Mouse (Mus musculus) spleen, postnatal 10 days (tissue): Measurements from ENCODE around the gene Myo15b.

ENCODE experiments used
- DNase-seq, 2 experiments: peaks; one replicate each; pipeline ENCODE4 v3.0.0; 2021 to 2022; ENCODE audit warnings: low spot score in 2 of 2

Myo15b gene

DNA sequence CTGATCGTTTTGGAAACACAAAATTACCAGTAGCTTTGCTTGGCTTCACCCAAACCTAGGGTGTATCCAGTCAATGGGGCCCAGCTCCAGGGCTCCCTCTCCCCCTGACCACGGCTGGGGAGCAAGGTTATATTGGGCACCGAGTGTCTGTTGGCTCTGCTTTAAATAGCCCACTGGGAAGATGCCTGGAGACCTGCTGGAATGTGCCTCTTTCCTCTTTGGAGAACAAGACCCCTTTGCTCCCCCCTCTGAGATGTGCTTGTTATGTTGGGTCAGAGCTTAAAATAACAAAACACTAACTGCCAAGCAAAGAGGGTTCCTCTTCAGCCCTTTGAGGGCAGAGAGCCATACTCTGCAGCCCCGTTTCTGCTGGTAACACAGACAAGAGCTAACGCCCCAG, 44.0 kb downstream of the Myo15b start:
- peak in 1 of 2 experiments; percentile 48 for DNase-seq

DNA sequence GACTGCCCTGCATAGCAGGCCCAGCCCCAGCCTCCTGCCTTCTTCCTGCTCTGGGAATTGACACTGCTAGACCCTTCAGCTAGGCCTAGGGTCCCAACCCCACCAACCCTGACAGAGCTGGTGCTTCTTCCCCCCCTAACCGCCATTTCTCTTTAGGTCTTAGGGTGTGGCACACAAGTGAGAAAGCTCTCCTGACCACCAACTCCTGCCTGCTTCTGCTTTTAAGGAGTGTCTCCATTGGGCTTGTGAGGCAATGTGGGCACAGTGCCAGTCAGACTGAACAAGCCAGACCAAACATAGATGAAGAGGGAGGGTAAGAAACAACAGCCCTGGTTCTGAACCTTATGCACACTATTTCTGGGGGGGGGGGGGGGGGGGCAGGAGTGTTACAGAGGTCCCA, 44.6 kb downstream of the Myo15b start:
- peak in 1 of 2 experiments; percentile 85 for DNase-seq

DNA sequence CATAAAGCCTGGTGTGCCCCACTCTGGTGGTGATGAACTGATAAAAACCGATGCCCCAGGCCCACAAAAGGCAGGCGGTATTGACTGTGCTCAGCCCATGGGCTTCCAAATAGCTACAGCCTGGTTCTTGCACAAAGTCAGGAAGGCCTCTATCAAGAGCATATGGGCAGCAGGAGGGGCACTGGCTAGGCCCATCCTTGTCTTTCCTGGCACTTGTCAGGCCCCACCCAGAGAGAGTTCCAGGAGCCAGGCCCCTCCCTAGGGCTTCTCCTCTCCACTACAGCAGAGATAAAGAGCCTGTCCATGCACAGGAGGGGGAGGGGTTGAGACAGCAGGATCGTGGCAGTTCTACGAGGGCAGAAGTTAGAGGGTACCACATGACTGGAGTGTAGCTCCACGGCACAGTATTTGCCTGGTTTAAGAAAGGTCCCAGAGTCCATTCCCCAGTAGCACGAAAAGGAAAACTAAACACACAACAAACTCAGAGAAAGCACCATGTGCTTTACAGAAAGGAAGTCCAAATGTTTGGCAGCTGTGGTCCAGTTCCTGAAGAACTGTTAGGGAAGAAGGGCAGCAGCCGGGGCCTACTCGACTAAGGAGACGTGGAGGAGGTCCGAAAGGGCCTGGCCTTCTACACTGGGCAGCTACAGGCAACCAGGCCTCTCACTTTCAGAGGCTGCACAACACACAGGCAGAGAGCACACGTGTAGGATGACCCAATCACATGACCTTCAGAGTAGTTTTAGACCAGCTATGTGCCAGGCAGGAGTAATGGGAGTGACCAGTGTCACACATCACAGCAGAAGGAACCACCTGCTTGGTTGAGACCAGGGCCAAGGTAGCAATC, 45.4 kb downstream of the Myo15b start:
- peak; percentile 71 to 79 for DNase-seq

DNA sequence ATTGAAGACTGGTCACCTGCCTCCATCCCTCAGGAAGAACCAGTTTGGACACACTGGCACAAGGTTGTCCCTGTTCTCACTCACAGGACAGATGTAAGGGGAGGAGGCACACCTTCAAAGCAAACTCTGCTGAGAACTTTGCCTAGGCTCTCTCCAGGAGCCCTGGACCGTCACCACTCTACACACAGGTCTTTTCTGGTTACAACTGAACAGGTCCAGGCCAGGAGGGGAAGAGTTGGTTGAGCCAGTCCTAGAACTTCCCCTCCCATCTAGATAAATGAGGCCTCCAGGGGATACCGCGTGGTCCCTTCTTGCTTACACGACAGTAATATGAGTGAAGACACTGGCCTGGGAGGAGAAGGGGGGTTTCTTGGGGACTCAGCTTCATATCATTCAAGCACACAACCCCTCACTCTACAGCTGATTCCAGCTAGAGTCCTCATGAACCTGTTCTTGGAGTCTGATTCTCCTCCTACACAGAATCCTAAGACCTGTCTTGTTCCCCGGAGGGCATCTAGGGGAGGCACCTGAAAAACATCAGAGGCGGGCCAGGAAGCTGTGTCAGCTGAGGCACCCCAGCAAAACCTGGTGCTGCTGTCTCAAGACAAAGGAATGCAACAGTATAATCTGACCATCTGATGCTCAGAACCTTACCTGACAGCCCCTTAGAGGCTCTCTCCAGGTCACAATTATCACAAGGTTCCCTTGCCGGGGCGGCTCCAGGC, 46.2 kb downstream of the Myo15b start:
- peak in 1 of 2 experiments; percentile 58 for DNase-seq

DNA sequence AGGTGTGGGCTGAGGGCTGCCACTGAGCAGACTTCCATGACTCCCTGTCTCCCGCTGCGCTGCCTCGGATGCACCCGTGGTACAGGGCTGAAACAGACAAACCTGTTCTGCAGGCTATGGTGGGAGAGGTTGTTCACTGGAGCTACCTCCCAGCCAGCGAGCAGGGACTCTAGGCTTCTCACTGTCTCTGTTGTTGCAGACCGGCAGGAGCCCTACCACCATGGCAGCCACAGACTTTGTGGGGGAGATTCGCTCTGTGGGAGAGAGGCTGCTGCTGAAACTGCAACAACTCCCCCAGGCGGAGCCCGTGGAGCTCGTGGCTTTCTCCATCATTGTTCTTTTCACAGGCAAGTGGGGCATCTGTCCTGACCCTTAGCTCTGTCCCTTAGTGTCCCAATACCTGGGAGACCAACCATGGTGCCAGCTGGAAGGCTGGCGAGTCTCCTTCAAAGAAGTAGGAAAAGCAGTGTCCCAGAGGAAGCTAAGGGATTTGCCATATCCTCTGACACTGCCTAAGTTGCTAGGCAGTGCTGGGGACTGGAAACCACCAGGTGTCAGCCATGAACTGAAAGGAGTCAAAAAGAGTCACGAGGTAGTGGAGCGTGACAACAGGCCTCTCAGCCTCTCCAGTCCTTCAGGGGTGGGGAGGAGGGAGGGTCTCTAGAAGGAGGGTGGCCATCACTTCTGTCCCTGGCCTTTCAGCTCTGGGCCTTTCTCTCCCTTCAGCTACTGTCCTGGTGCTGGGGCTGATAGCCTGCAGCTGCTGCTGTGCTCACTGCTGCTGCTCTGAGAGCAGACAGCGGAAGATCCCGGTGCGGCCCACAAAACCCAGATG, 47.0 kb downstream of the Myo15b start:
- DNase-seq = no peak

DNA sequence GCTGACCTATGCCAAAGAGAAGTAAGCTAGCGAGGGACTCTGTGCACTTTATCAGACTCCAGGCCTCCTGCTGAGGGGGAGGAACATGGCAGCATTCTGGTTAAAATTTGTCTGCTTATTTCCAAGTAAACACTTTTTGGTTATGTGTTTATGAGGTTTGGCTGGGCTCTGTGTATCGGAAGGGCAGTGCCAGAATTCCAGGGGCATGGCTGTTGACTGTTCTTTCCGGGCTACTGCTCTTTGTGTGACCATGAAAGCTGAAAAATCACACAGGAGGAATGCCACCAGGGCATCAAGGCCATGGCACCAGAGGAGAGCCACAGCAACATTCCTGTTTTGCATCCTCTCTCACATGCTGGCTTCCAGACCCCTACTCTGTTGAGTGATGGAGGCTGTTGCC, 47.9 kb downstream of the Myo15b start:
- no peak for DNase-seq

DNA sequence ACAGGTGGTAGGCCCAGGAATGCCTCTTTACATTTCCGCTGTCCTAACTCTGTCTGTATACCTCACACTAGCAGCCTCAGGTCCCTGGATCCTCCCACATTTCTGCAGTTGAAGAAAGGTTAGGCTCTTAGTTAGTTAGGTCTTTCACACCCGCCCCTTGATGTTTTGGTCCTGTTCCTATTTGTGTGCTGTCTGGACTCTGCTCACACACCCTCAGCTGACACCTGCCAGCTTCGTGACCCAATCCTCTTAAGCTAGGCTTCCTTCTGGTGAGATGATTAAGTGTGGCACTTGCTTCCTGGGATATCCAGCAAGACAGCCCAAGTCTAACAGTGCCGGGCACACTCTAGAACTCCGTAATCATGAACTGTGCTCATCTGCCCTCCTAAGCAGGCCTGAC, 48.3 kb downstream of the Myo15b start:
- DNase-seq = no peak

DNA sequence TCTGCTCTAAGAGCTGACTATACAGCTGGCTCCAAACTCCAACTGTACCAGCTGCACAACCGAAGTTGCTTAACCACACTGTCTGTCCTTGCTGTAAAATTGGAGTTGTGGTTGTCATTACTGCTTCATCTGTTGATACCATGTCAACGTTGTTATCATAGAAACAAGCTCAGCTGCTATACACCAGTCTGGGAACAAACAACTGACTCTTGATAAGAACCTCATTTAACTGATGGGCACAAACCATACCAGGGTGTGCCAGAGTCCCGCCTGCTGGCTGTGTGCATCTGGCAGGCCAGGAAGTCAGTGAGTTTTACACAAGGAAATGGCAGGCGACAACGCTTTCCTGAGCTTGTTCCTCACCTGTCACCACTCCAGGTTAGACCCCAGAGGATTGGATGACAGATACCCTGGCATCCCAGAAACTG, 52.9 kb downstream of the Myo15b start:
- DNase-seq = peak in 1 of 2 experiments; percentile 63

DNA sequence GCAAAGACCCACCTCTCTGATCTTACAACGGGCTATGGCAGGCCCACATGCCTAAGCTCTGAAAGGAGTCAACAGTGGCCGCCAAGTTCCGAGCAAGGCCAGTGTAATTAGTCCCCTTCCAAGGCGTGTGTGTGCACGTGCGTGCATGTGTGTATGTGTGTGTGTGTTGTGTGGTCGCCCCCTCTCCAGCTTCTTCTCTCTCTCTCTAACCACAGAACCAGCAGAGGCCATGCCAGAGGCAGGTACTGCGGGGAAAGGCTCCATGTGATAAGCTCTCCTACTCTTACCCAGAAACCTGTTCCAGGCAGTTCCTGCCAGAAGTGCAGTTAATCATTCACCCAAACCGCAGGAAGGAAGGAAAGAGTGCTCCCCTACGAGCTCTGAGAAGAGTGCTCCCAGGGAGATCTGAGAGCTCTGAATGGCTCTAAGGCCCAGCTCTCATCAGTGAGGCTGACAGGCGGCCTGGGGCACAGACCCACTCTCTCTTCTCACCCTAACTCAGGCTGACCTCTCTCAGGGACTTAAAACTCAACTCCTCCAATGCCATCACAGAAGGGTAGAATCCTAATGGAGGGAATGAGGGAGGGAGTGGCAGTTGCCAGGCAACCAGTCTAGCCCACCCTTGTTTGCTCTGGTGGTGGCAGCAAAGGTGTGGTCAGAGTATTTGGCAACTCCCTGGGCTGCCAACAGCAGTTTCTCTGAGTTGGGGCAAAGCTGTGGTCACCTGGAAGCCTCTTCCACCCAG, 53.6 kb downstream of the Myo15b start, which contains the start of gene Smim6:
TSS of gene Smim6 (plus strand) at position 386 of the 745 bp plus-strand sequence.
- DNase-seq = peak; percentile 50 to 59

DNA sequence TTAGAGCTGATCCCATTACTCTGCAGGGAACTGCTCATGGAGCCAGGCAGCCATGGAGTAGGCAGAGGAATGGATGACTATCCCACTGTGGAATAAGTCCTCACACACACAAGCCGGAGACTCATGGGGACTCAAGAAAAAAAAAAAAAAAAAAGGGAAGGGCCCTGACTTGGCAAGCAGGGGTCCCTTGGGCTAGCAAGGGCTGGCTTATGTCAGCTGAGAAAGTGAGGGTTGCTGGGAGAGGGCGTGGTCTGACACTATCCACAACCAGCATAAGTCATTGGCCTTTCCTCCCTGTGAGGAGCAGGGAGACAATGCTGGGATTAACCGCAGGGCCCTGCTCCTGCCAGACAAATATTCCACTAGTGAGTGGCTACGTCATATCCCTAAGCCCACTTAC, 58.4 kb downstream of the Myo15b start:
- no peak for DNase-seq

DNA sequence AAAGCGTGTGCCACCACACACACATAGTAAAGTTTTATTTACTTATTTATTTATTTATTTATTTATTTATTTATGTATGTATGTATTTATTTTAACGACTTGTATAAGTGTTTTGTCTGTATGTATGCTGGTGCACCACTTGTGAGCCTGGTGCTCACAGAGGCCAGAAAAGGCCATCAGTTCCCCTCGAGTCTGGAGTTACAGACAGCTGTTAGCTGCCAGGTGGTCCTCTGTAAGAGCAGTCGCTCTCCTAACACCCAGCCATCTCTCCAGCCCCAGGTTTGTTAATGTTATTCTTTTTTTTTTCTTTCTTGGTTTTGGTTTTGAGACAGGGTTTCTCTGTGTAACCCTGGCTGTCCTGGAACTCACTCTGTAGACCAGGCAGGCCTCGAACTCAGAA, 60.4 kb downstream of the Myo15b start:
- DNase-seq = no peak

DNA sequence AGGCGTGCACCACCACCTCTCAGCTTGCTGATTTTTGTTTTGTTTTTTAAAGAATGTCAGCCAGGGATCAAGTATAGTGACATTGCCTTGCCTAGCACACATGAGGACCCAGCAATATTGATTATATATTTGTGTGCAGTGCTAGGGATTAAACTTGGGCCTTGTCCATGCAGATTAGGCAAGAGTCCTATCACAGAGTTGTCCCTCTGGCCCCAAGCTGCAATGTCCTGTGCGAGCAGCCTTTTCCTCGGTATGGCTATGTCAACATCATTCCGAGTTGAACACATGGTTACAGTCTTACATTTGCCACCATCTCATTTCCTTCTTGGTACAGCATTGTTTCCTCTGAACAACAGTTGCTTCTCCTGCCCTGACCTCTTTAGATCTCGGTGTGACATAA, 60.9 kb downstream of the Myo15b start:
- DNase-seq = no peak

DNA sequence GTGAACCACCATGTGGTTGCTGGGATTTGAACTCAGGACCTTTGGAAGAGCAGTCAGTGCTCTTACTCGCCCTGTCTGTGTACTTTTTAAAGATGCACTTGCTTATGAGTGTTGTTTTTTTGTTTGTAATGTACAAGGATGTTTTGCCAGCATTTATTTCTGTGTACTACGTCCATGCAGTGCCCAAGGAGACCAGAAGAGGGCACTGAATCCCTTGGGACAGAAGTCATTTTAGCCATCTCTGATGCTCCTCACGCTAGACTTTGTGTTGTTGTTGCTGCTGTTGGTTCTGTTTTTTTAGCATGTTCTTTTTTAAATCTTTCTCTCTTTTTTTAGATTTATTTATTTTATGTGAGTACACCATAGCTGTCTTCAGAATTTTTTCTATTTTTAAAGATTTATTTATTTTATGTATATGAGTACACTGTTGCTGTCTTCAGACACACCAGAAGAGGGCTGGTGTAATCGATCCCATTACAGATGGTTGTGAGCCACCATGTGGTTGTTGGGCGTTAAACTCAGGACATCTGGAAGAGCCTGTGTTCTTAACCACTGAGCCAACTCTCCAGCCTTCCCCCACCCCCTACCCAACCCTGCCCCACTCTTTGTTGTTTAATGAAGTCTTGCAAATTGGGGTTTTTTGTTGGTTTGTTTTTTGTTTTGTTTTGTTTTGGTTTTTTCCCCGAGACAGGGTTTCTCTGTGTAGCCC, 62.1 kb downstream of the Myo15b start:
- DNase-seq = peak; percentile 70 to 81

DNA sequence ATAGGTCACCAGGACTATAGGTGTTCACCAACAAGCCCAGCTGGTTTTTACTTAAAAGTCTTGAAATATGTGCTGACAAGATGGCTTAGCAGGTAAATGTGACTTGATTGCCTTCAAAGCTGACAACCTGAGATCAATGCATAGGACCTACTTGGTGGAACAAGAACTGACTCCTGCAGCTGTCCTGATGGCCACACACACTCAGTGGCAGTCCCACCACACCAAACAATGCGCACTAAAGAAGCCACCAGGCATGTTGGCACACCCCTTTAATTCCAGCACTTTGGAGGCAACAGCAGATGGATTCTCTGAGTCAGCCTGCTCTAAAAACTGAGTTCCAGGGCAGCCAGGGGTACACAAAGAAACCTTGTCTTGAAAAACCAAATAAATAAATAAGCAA, 63.8 kb downstream of the Myo15b start:
- DNase-seq = no peak

DNA sequence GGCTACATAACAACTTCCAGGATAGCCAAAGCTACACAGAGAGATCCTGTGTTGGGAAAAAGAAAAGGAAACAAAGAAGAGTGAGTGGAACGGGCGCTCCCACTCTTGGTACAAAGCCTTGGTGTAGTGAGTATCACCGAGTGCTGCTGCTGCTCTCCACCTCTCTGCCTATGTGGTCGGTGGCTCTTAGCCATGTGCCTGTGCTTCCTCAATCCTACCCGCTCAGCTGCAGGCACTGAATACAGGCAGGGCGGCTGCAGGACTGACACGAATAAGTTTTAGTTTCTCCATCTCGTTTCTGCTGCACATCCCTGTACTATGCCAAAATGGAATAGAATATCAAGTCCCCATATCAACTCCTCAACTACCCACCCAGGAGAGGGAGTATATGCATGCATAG, 70.8 kb downstream of the Myo15b start:
- DNase-seq = peak in 1 of 2 experiments; percentile 47

DNA sequence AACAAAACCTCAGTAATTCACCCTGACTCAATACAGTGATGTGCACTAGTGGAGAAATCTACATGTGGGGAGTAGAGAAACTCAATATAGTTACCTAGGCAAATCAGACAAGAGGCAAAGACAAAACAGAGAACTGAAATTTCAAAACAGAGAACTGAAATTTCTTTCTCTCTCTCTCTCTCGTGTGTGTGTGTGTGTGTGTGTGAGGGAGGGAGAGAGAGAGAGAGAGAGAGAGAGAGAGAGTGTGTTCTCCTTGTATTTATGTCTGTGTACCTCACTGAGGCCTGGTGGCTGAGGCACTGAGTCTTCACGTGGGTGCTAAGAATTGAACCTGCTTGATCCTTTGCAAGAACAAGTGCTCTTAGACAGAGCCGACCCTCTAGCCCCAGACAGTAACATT, 71.6 kb downstream of the Myo15b start:
- DNase-seq = no peak

DNA sequence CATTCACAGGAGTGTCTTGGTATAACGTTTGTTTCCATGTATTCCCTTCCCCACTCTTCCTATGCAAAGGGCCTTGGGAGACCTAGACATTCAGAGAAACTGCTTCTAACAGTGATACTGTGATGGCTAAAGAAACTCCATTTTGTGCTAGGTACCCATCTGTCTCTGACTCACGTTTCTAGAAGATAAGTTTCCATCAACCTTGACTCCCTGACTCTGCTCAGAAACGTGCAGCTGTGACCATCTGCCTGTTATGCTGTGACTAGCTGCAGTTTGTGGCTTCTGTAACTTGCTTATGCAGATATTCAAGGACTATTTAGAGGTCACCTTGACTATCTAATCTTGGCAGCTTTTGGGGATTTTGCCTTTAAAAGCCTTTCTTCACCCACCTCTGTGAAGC, 73.0 kb downstream of the Myo15b start:
- no peak for DNase-seq

DNA sequence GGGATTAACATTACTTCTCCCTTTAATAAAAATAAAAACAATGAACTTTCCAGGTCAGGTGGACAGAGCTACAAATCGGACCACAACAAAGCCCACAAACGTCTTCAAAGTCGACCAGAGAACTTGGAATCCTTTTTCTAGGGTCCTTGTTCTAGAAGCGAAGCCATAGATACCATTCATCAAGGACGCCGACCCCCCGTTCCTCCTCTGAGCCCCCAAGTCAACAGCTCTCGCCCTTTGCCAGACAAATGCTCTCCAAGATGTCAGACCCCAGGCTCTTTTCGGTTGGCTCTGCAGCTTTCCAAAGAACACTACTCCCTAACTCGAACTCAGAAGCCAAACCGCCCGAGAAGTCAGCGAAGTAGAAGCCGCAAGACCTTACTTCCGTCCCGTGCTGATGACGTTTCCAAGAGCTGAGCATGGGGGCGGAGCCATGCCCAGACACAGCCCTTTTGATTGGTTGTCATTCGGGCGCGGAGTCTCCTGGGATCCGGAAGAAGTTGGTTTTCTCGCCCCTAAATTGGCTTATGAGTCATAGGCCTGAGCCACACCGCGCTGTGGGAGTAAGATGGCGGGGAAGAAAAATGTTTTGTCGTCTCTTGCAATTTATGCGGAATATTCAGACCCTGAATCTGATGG, 75.0 kb downstream of the Myo15b start, which contains the start of the genes Sap30bp and Recql5:
TSS of gene Sap30bp (plus strand) at position 175 of the 639 bp plus-strand sequence.
TSS of gene Recql5 (minus strand) at position 370 of the 639 bp plus-strand sequence.
- DNase-seq = peak; percentile 94 to 98

DNA sequence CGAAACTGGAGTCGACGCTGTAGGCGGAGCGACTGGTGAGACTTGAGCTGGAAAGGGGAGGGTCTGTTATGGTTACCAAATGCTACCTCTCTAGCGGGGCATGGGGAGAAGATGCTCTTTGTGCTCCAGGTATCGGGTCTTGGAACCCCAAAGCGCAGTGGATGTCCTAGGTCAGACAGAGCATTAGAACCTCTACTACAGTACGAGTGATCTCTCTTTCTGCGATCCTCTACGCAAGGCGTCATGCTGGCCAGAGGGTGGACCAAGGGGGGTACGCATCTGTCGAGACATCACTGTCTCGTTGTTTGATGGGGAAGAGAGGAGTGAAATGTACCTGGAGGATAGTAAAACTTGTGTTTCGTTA, 75.5 kb downstream of the Myo15b start:
- no peak for DNase-seq
